In the genomic region with DNA sequence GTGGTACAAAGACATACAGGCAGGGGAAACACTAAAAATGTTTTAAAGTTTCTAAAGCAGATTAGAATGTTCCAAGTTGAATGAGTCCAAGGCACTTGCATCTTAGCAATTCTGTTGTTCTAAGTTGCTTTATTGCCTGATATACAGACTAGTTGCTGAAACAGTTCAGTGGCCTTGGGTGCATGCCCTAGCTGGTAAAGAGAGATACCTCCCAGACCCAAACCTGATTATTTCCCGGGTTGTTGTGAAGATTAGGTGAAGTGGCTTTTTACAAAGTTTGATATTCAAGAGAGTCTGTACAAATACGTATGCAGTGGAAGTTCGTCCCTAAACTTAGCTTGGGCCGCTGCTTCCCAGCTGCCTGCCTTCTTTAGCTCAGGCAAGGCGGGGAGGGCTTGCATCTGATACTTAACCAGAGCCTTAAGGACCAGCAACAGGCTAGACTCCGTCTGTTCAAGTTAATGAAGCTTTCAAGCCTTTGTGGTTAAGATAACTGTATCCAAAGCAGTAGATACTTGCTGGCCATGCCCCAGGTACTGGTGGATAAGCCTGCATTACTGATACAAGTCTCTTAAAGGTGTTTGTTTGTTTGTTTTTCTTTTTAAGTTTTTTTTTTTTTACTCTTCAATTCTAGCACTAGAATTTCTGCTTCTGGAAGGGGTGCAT, we compare ENCODE assay signal across 15 mouse cellular contexts. TPM values are rescaled to one million over a fixed set of nuclear protein-coding genes. Genes with fewer than 3 reads are reported as not detected.
"Had no signal": no experiment of that assay in that cellular context is flagged by ENCODE, and none has a peak within 500 bp of the region (broad histone marks: within the 10 kb centered on the region; RNA-seq: fewer than 3 reads in every experiment).

No protein-coding gene starts in this region.

- ATAC-seq: inflammation-experienced regulatory T-cells, adult 6 months; intestine, embryonic 16.5 days; midbrain, embryonic 13.5 days had no signal

- H3K4me3 ChIP-seq: left cerebral cortex, adult 2 months; lung, embryonic 15.5 days; midbrain, embryonic 10.5 days; midbrain, embryonic 13.5 days had no signal

- H3K27ac ChIP-seq: kidney, postnatal 0 days; left cerebral cortex, adult 2 months; lung, embryonic 15.5 days; midbrain, embryonic 10.5 days; midbrain, embryonic 13.5 days had no signal

- H3K9me3 ChIP-seq: lung, embryonic 15.5 days; midbrain, embryonic 10.5 days; midbrain, embryonic 13.5 days had no signal

- H3K4me2 ChIP-seq: lung, embryonic 15.5 days; midbrain, embryonic 13.5 days had no signal

- H3K27me3 ChIP-seq: lung, embryonic 15.5 days; midbrain, embryonic 13.5 days had no signal

- DNase-seq: kidney, adult 18-20 months; kidney, postnatal 36 days; layer of hippocampus, postnatal 36 days; lung, adult 18-20 months; lung, postnatal 10 days; lung, postnatal 36 days; thymus, adult 18-20 months; thymus, postnatal 36 days had no signal

- H3K9ac ChIP-seq: lung, embryonic 15.5 days; midbrain, embryonic 13.5 days had no signal

- H3K4me1 ChIP-seq: lung, embryonic 15.5 days; midbrain, embryonic 10.5 days; midbrain, embryonic 13.5 days had no signal

RNA-seq across cellular contexts. Expression of a gene that starts 16.9 kb away (rescaled TPM):
- polyA plus RNA-seq: inflammation-experienced regulatory T-cells, adult 6 months had no signal
